Mouse (Mus musculus): ENCODE measurements at regions not wholly inside any gene's neighbourhood (a gene's known extent, or its start where the extent isn't known, plus 50 kb on each side); places are given as distances from the start of the nearest gene placed in this dataset.

DNA sequence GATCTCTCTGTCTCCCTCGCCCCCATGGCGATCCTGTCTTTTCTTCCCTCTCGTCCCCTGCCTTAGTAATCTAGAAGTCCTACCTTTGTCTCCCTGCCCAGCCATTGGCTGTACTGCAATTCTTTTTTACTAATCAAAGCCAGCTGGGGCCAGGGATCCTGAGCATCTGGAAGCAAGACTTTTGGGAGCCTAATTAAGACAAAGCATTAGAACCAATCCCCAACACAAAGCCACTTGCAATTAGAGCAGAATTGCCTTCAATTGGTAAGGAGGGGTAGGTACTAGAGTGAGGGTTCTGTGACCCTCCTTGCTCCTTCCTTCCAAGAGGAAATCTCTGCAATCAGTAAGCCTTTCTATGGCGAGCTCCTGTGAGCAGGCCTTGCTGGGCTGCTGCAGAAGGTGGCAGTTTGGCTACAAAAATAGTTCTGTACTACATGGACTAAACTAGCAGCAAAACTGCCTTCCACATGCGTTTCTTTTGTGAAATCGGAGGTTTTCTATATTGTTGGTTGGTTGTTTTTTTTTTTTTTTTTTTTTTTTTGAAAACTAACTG, 272.9 kb downstream of the Rnf152 start:
- TF ChIP-seq CTCF (conservative IDR thresholded peaks at IDR 0.05; ENCODE audit: low read length): no peak
- no peak for TF ChIP-seq NANOG (IDR thresholded peaks at IDR 0.05; ENCODE audit: borderline replicate concordance, low read length)

Data from E14TG2a.4 (cell line).